Mouse (Mus musculus) small intestine, adult 10 weeks (tissue): ENCODE measurements around the gene Tstd2. TPM values are rescaled to one million over a fixed set of nuclear protein-coding genes. Genes with fewer than 3 reads are reported as not detected.

Experiments
- polyA plus RNA-seq: library from polyadenylated mRNA; stranded (reverse); fragments of 350-450 nt; fragmentation: Illumina TruSeq; extraction: RNeasy Lipid Tissue Mini Kit (QIAGEN cat#74804); gene quantifications from one replicate; pipeline ENCODE4 v1.2.3, GENCODE M21; 2014; ENCODE audit warnings: low replicate concordance

Gene Tstd2
- 18.8 TPM for polyA plus RNA-seq

DNA sequence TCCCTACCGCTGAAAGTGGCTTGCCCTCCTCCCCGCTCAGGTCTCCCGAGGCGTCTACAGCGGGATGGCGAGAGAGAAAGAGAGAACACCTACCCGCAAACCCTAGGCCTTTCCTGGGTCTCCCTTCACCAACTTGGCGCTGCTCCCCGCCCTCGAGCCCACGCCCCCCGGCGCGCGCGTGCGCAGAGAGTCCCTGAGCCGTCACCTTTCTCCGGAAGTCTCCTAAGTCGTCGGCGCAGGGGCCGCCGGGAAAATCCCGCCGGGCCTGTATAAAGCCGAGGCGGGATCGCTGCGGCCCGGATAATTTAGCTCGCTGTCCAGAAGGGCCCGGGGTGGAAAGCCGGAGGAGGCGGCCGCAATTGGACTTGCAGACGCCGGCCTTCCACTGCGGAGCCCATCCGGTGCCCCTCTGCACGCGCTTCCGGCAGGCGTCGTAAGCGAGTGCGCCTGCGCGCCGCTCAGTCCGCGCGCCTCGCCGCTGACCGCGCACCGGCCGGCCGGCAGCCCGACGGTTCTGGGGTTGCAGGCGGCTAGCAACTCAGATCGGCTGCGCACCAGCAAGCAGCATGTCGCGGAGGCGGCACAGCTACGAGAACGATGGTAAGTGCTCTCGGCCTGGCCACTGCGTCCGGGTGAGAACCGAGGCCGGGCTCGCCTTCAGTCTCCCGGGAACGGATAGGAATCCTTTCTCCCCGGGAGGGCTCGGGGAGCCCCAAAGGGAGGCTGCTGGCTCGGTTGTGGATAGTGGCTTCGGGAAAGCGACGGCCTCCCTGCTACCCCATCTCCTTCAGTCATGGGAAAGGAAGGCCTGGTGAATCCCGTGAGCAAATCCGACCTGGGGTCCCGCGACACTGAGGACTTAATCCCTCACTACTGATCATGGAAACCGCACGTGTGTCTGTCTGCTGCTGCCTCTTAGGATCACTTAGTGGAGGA is at the start of gene Tstd2, which contains the start of gene Ncbp1:
Tstd2 (minus strand) TSS at position 408 of the 936 bp plus-strand sequence.
Ncbp1 (plus strand) TSS at position 327 of the 936 bp plus-strand sequence.

Other genes with a start within 250 kb of the Tstd2 start
- not detected for gene Ccdc180, start 248.4 kb downstream of the Tstd2 start, polyA plus RNA-seq
- gene Tdrd7, start 173.4 kb downstream of the Tstd2 start, polyA plus RNA-seq = 95.4 TPM
- 6.9 TPM for gene Tmod1, start 99.8 kb downstream of the Tstd2 start, polyA plus RNA-seq
- 31.6 TPM for gene Ncbp1, start 81 bp downstream of the Tstd2 start, polyA plus RNA-seq
- 48.6 TPM for gene Xpa, start 57.6 kb upstream of the Tstd2 start, polyA plus RNA-seq
- not detected for gene Foxe1, start 204.9 kb upstream of the Tstd2 start, polyA plus RNA-seq